Mouse (Mus musculus) myocyte (in vitro differentiated cells): ENCODE data around the gene Svs5. TPM values are rescaled to one million over a fixed set of nuclear protein-coding genes. Genes with fewer than 3 reads are reported as not detected.
"Not testable (repeated sequence)": the region's sequence is repeated elsewhere in the genome, so short reads cannot be mapped to it uniquely, and the experiment has no call there.

Experiments
- H3K27me3 ChIP-seq: one replicate; pipeline ENCODE4 v1.6.1; 2011; ENCODE audit not compliant: control insufficient read depth, insufficient read depth, insufficient read length
- H3K36me3 ChIP-seq: one replicate; pipeline ENCODE4 v1.6.1; 2011; ENCODE audit not compliant: control insufficient read depth, insufficient read depth
- H3K4me2 ChIP-seq: one replicate; pipeline ENCODE4 v1.6.1; 2011; ENCODE audit warnings: low read depth, control low read depth
- H3K4me3 ChIP-seq: one replicate; pipeline ENCODE4 v1.5.1; 2011; ENCODE audit warnings: mild to moderate bottlenecking, control low read depth, moderate library complexity
- H3K79me2 ChIP-seq: one replicate; pipeline ENCODE4 v1.6.1; 2011; ENCODE audit not compliant: control insufficient read depth, insufficient read depth
- H3ac ChIP-seq: one replicate; pipeline ENCODE4 v1.6.1; 2011; ENCODE audit not compliant: control insufficient read depth, insufficient read length
- CEBPB ChIP-seq: IDR thresholded peaks from 2 replicates; pipeline ENCODE4 v1.6.1; 2011; ENCODE audit warnings: mild to moderate bottlenecking, moderate library complexity; ENCODE audit not compliant: poor library complexity, insufficient read depth, severe bottlenecking
- E2F4 ChIP-seq: IDR thresholded peaks from one replicate; pipeline ENCODE4 v1.6.1; 2011; ENCODE audit warnings: mild to moderate bottlenecking, control low read depth, moderate library complexity; ENCODE audit not compliant: insufficient read depth
- MAX ChIP-seq: IDR thresholded peaks from one replicate; pipeline ENCODE4 v1.6.1; 2011; ENCODE audit warnings: low read depth, mild to moderate bottlenecking, control low read depth
- MYOD1 ChIP-seq, 3 experiments: IDR thresholded peaks; one replicate each; pipeline ENCODE4 v1.6.1; 2011; ENCODE audit warnings: control low read depth in 2 of 3, low read depth in 2 of 3, mild to moderate bottlenecking in 2 of 3, moderate library complexity in 1 of 3; ENCODE audit not compliant: insufficient read length in 2 of 3, control insufficient read depth in 1 of 3
- MYOG ChIP-seq, 3 experiments: IDR thresholded peaks; one replicate each; pipeline ENCODE4 v1.6.1; 2011; ENCODE audit warnings: control low read depth in 2 of 3, low read depth in 2 of 3, mild to moderate bottlenecking in 2 of 3; ENCODE audit not compliant: insufficient read length in 2 of 3, control insufficient read depth in 1 of 3, insufficient read depth in 1 of 3
- POLR2A ChIP-seq: IDR thresholded peaks from one replicate; pipeline ENCODE4 v1.6.1; 2011; ENCODE audit warnings: low read depth, mild to moderate bottlenecking, control low read depth, moderate library complexity; ENCODE audit not compliant: insufficient read length
- POLR2AphosphoS2 ChIP-seq: IDR thresholded peaks from one replicate; pipeline ENCODE4 v1.6.1; 2011; ENCODE audit warnings: low read depth, control low read depth; ENCODE audit not compliant: insufficient read length
- REST ChIP-seq: IDR thresholded peaks from one replicate; pipeline ENCODE4 v1.6.1; 2011; ENCODE audit warnings: mild to moderate bottlenecking, control low read depth, moderate library complexity; ENCODE audit not compliant: insufficient read depth, insufficient read length
- SRF ChIP-seq: IDR thresholded peaks from one replicate; pipeline ENCODE4 v1.6.1; 2011; ENCODE audit warnings: low read depth; ENCODE audit not compliant: control insufficient read depth, insufficient read length
- TCF12 ChIP-seq: IDR thresholded peaks from one replicate; pipeline ENCODE4 v1.6.1; 2011; ENCODE audit warnings: mild to moderate bottlenecking, control low read depth; ENCODE audit not compliant: poor library complexity, insufficient read depth, severe bottlenecking
- TCF3 ChIP-seq: IDR thresholded peaks from one replicate; pipeline ENCODE4 v1.6.1; 2011; ENCODE audit warnings: low read depth, control low read depth; ENCODE audit not compliant: insufficient read length
- USF1 ChIP-seq: IDR thresholded peaks from one replicate; pipeline ENCODE4 v1.6.1; 2011; ENCODE audit warnings: low read depth, mild to moderate bottlenecking, control low read depth, moderate library complexity
- polyA plus RNA-seq: library from polyadenylated mRNA; unstranded; fragments of >200 nt; fragmentation: generic; extraction: Trizol; gene quantifications from one replicate; pipeline ENCODE4 v1.2.1, GENCODE M21; 2012; ENCODE audit warnings: missing spikeins

Gene Svs5
- not detected for polyA plus RNA-seq

DNA sequence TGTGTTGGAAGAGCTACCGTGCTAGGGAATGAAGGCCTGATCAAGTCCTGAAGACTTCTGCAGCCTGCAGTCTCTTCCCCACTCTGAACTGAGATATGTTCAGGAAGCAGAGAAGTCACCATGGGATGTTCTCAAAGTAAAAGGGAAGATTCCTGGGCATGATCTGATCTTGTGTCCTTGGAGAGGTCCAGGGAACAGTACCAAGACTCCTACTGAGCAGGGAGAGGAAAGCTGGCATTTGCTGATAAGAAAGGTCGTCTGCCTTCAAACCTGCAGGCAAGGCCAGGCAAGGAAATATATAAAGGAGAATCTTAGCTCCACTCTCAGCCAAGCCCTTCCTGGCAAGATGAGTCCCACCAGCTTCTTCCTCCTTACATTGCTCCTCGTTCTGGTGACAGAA is at the start of gene Svs5:
Svs5 (plus strand) TSS at position 301 of the 400 bp plus-strand sequence.
- not testable (repeated sequence) for H3K4me2 ChIP-seq, H3ac ChIP-seq, H3K4me3 ChIP-seq, H3K36me3 ChIP-seq, H3K79me2 ChIP-seq
- H3K27me3 ChIP-seq: peaks cover 16% of the 10 kb centered on the region

DNA sequence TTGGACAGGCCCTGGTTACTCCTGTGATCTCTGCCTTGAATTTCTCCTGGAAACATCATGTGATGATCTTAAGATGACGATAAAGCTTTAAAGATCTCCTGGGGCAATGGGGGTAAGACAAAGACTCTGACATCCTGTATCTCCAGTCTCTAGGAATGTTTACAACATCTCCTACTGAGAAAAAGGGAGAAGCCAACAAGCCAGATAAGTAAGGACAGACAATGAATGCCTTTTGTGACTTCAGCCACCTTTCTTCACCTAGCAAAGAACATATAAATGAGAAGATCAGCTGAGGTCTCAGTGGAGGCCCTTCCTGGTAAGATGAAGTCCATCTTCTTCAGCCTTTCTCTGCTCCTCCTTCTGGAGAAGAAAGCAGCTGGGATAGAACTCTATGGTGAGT is 43.6 kb upstream of the Svs5 start, which contains the start of gene Svs3a:
Svs3a (plus strand) TSS at position 301 of the 400 bp plus-strand sequence.
- not testable (repeated sequence) for H3K36me3 ChIP-seq, H3K4me3 ChIP-seq, H3K4me2 ChIP-seq, H3ac ChIP-seq, H3K79me2 ChIP-seq
- peaks cover 23% of the 10 kb centered on the region for H3K27me3 ChIP-seq

DNA sequence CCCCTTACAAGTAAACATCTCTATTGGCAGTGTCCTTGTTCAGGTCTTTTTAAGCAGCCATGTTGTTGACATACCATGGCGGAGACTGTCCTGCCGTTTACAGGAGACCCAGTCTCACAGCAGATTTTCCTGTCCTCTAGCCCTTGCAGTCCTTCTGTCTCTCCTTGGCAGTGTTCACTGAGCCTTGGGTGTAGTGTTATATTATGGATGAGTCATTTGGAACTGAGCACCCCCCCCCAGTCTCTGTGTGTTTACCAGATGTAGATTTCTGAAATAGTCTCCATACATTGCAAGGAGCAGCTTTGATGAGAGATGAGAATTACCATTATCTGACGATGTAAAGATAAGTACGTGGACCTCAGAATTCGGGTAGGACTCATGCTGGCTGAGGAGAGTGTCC is 19.9 kb upstream of the Svs5 start:
- H3K27me3 ChIP-seq: peaks cover 5% of the 10 kb centered on the region
- no peak overlapping the region for H3K4me3 ChIP-seq
- TF ChIP-seq SRF (no peak), E2F4 (no peak), MYOG (IDR thresholded peaks at IDR 0.05; ENCODE audit: control insufficient read depth in 1 of 3, insufficient read depth in 1 of 3, insufficient read length in 2 of 3, low read depth in 2 of 3) (no peak), TCF3 (no peak), REST (no peak)
- no peaks in the 10 kb centered on the region for H3K79me2 ChIP-seq
- no peaks in the 10 kb centered on the region for H3K36me3 ChIP-seq
- no peak overlapping the region for H3ac ChIP-seq
- no peak overlapping the region for H3K4me2 ChIP-seq

DNA sequence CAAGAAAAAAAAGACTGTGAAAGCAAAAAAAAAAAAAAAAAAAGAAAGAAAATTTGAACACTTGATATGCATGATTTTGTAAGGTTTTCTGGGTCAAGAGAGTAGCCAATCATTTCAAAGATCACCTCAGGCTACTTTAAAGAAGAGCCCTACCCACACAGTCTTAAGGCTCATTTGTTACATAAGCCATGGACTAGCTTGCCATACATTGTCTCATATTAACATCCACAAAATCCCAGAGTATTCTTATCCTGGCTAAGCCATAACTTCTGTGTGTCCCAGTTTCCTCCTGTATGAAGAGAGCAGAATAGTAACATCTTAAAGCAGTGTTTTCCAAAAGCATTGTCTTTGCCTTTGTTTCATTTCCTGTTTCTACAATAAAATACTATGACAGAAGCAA is 17.1 kb upstream of the Svs5 start:
- not testable (repeated sequence) for H3K4me2 ChIP-seq, H3K27me3 ChIP-seq, H3K79me2 ChIP-seq, H3K36me3 ChIP-seq, H3K4me3 ChIP-seq, H3ac ChIP-seq

DNA sequence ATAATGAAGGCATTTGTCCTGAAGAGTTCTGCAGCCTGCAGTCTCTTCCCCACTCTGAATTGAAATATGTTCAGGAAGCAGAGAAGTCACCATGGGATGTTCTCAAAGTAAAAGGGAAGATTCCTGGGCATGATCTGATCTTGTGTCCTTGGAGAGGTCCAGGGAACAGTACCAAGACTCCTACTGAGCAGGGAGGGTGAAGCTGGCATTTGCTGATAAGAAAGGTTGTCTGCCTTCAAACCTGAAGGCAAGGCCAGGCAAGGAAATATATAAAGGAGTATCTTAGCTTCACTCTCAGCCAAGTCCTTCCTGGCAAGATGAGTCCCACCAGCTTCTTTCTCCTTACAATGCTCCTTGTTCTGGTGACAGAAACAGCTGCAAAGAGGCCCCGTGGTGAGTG is 16.1 kb upstream of the Svs5 start, which contains the start of gene Svs6:
Svs6 (plus strand) TSS at position 301 of the 400 bp plus-strand sequence.
- not testable (repeated sequence) for H3K36me3 ChIP-seq, H3K79me2 ChIP-seq, H3ac ChIP-seq, H3K27me3 ChIP-seq, H3K4me2 ChIP-seq, H3K4me3 ChIP-seq

DNA sequence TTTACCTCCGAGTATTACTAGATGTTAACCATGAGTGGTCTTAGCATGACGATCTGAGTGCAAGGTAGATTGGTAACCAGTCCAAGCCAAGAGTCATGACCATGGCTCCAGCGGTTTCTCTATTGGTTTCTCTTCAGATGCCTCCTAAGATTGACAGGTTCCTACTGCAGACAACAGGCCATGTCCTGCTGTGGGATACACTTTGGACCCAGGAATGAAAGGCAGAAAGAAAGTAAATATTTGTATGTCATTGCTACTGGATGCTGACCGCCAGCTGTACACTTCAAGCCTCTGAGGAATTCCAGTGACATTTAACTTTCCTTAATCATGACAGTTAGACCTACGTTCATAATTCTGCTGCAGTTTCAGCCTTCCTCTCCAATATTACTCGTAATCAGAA is 11.6 kb upstream of the Svs5 start:
- TF ChIP-seq MYOD1 (IDR thresholded peaks at IDR 0.05; ENCODE audit: control insufficient read depth in 1 of 3, insufficient read length in 2 of 3, low read depth in 2 of 3) (no peak), MYOG (IDR thresholded peaks at IDR 0.05; ENCODE audit: control insufficient read depth in 1 of 3, insufficient read depth in 1 of 3, insufficient read length in 2 of 3, low read depth in 2 of 3) (no peak), MAX (no peak), E2F4 (no peak), USF1 (no peak), TCF3 (no peak), POLR2AphosphoS2 (no peak), SRF (no peak), REST (no peak), POLR2A (no peak), CEBPB (no peak), TCF12 (no peak)
- no peak overlapping the region for H3K4me2 ChIP-seq
- H3K36me3 ChIP-seq: no peaks in the 10 kb centered on the region
- no peak overlapping the region for H3ac ChIP-seq
- H3K4me3 ChIP-seq: no peak overlapping the region
- no peaks in the 10 kb centered on the region for H3K79me2 ChIP-seq
- no peaks in the 10 kb centered on the region for H3K27me3 ChIP-seq

DNA sequence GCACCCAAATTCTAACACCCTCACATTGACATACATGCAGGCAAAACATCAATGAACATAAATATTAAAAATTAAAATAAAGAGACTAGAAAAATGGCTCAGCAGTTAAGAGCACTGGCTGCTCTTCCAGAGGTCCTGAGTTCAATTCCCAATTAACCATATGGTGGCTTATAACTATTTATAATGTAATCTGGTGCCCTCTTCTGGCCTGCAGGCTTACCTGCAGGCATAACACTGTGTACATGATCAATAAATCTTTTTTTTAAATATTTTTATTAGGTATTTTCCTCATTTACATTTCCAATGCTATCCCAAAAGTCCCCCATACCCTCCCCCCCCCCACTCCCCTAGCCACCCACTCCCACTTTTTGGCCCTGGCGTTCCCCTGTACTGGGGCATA is 11.2 kb downstream of the Svs5 start:
- not testable (repeated sequence) for H3K27me3 ChIP-seq, H3ac ChIP-seq, H3K4me3 ChIP-seq, H3K36me3 ChIP-seq, H3K4me2 ChIP-seq, H3K79me2 ChIP-seq

DNA sequence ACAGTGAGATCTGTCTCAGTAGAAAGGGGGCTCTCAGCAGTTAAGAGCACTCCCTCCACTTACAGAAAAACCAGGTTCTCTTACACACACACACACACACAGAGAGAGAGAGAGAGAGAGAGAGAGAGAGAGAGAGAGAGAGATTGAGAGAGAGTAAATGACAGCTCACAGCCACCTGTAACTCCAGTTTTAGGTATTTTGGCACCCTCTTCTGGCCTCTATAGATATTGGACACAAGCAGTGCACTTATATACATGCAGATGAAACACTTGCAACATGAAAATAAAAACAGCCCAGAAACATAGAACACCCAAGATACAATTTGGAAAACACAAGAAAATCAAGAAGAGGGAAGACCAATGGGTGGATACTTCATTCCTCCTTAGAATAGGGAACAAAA is 15.2 kb downstream of the Svs5 start:
- not testable (repeated sequence) for H3K36me3 ChIP-seq, H3ac ChIP-seq, H3K4me2 ChIP-seq, H3K27me3 ChIP-seq, H3K79me2 ChIP-seq, H3K4me3 ChIP-seq
